Mouse (Mus musculus): ENCODE data around the gene Myof.

The Myof gene

GRCm38 (mm10) chr19:38003671-38004521 lies 39.5 kb downstream of the Myof start:
- DNase-seq (ENCODE audit: low read depth, low spot score), result no peak

- DNase-seq (ENCODE audit: low read depth, low spot score), result no peak
These were observed 40.6 kb downstream of the Myof start for GRCm38 (mm10) chr19:38002816-38003215.

- no peak for DNase-seq (ENCODE audit: low read depth, low spot score)
These were observed 42.4 kb downstream of the Myof start for GRCm38 (mm10) chr19:38000990-38001389.

DNA sequence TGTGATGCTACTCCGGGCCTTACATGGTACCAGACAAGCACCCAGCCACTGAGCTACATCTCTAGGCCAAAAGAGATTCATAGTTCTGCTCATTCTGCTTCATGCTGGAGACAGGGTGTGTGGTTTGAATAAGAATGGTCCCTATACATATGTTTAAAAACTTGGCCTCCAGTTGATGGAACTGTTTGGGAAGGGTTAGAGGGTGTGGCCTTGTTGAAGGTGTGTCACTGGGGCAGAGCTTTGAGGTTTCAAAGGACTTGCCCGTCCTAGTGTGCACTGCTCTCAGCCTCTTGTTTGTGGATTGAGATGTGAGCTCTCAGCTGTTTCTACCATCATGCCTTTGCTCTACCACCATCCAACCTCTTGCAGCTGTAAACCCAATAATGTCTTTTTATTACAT lies 43.4 kb downstream of the Myof start:
- DNase-seq (ENCODE audit: low read depth, low spot score), result no peak

DNA sequence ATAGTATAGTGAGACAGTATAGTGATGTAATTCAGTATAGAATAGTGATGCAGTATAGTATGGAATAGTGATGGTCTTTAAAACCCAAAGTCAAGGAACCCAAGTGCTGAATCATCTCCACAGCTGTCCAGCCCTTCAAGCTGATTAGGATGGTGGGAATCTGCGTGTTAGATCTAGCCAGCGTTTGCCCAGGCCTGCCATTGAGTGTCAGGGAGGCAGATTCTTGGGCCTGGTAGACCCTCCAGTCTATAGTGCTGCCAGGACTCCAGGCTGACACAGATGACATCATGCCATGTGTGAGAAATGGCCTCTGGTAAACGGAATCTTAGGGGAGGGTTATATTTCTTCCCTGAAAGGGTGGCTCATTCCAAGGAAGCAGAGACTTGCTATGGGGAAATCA lies 49.1 kb downstream of the Myof start:
- DNase-seq (ENCODE audit: low read depth, low spot score), result no peak

GRCm38 (mm10) chr19:37992184-37992554 lies 51.2 kb downstream of the Myof start:
- DNase-seq (ENCODE audit: low read depth, low spot score), result no peak

- peak; percentile 50 for DNase-seq (ENCODE audit: low read depth, low spot score)
These were observed 51.8 kb downstream of the Myof start for GRCm38 (mm10) chr19:37991399-37992183.

DNA sequence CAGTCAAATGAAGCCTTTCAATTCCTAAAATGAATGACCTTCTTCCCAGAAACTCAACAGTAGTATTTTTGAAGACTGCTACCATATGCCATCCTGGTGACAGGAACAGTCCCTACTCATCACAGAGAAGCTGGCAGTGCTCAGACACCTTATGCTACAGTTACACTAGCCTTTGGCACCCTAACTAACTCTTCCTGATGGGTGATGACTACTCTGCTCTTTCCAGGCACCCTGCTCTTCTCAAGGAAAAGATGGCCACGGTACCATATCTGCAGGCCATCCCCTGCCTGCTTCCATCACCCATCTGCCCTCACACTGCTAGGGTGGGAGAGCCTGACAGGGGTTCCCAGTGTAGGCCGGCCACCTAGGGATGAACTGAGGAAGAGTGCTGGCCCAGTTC lies 53.4 kb downstream of the Myof start:
- DNase-seq (ENCODE audit: low read depth, low spot score), result no peak

GRCm38 (mm10) chr19:37988156-37988555 lies 55.2 kb downstream of the Myof start:
- no peak for DNase-seq (ENCODE audit: low read depth, low spot score)

GRCm38 (mm10) chr19:37985730-37986129 lies 57.6 kb downstream of the Myof start:
- DNase-seq (ENCODE audit: low read depth, low spot score), result no peak

- no peak for DNase-seq (ENCODE audit: low read depth, low spot score)
These were observed 67.4 kb downstream of the Myof start for GRCm38 (mm10) chr19:37975951-37976350.

DNA sequence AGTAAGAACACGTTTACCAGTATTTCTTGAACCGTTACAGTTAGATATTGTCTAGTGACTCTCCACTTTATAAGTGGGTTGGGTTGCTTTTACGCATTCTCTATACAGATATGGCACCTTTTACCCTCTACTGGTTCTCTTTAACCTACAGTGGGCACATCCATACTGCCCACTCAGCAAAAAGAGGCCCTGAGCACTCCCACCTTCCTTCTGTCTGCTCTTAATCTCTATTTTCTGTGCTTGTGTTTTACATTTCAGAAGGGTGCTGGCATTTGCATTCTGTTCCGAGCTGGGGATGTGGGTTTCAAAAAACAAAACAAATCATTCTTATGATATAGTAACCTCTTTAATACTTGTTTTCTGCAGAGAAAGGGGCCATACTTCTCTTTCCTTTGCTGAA lies 72.8 kb downstream of the Myof start:
- DNase-seq (ENCODE audit: low read depth, low spot score), result no peak

DNA sequence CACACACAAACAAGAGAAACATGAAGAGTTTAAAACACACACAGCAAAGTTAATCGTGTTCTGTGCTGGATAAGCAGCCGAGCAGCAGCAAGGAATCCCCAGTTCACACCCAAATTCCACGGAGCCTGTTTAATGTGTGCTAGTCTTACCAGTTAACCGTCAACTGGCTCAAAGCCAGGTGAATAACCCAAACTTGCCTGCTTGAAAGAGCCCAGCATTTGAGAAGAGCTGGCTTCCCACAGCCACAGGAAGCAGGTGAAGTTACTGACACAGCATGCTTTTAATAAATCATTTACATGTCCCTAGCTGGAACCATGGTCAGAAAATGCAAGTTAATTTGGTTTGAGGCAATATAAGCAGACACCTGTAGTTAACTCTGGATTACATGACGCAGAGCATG lies 73.4 kb downstream of the Myof start:
- peak; percentile 69 for DNase-seq (ENCODE audit: low read depth, low spot score)

DNA sequence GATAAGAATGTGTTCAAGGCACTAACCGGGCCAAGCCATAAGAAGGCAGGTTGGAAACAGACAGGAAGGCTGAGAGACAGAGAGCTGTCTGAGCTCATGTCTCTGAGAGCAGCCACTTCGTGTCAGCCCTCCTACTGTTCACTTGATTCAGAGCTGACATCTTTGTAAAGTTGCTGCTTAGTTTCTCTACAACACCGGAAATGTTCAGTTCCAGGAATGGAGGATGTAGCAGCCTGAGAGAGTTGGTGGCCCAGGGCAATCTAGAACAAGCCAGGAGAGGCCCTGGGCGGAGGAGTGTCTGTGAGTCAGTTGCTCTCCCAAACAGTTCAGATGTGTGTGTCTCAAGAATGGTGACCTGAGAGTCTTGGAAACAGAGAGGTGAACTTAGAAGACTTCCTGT lies 77.5 kb downstream of the Myof start:
- DNase-seq (ENCODE audit: low read depth, low spot score), result no peak

- no peak for DNase-seq (ENCODE audit: low read depth, low spot score)
These were observed 80.0 kb downstream of the Myof start for GRCm38 (mm10) chr19:37963421-37963820.

DNA sequence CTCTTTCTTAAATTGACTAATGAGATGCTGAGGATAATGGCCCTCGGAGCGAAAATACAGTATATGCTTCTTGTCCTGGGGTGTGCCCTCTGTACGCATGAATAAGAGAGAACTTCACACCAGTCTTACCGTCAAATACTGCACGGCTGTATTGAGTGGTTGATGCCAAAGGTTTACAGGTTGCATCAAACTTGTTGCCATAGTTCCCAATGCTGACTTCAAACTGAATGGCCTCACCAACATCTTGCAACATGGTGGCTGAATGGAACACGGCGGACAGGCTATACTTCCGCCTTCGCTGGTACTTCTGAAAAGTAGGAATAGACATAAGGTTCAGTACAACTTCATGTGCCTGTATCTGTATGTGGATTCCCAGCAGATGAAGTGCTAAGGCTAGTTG lies 82.6 kb downstream of the Myof start:
- no peak for DNase-seq (ENCODE audit: low read depth, low spot score)

GRCm38 (mm10) chr19:37959543-37960215 lies 83.7 kb downstream of the Myof start:
- DNase-seq (ENCODE audit: low read depth, low spot score), result no peak

DNA sequence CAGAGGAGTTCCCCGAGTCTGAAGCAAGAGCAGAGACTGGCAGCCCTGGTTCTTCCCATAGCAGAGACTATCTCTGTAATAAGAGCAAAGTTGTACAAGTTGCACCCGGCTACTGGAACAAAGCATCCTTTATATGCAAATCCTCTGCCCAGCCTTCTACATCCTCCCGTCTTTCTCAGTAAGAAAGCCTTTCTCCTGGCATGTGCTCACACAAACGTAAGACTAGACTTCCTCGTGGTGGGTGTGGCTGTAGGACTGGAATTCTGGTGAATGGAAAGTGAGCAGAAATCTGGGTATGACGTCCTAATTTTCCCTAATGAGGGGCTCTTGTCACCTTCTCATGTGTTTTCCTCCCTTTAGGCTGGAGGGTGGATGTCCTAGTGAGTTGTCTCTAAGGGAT lies 84.3 kb downstream of the Myof start:
- DNase-seq (ENCODE audit: low read depth, low spot score), result no peak

- DNase-seq (ENCODE audit: low read depth, low spot score), result no peak
These were observed 86.1 kb downstream of the Myof start for GRCm38 (mm10) chr19:37957256-37957655.

DNA sequence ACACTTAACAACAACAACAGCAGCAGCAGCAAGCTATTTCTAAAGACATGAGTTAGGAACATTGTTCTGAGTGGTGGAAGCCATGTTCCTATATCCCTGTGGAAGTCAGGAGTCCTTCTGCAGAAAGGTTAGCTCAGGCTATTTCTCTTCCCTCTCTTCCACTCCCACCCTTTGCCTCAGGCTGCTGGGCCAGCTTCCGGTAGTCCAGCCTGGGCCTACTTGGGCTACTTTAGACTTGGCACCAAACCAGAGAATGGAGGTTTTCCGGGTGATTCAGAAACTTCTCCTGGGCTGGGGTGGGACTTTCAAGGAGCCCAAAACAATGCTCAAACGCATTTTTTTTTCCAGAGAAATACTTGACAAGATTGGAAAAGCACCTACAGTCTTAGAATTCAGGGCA lies 87.4 kb downstream of the Myof start:
- no peak for DNase-seq (ENCODE audit: low read depth, low spot score)

DNA sequence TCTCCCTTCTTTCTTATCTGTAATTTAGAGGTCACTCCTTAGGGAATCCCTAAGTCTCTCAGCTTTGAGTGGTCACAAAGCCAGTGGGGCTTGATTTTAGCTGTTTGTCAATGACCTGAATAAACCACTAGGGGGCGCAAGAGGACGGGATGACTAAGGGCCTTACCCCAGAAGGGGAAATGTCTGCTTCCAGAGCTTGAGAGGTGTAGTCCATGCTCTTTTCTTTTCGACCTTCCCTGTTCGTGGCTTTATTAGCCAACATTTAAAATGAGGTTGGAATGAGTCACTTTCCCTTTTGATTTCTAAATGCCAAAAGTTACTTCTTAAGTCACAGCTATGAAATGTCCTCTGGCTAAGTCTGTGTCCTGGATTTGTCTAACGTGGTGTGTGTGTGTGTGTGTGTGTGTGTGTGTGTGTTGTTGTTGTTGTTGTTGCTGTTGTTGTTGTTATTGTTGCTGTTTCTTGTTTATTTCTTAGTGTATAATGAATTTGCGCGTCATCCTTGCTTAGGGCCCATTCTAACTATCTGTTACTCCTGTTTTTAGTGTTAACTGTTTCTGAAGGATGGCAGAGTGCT lies 87.9 kb downstream of the Myof start:
- peak; percentile 77 for DNase-seq (ENCODE audit: low read depth, low spot score)

DNA sequence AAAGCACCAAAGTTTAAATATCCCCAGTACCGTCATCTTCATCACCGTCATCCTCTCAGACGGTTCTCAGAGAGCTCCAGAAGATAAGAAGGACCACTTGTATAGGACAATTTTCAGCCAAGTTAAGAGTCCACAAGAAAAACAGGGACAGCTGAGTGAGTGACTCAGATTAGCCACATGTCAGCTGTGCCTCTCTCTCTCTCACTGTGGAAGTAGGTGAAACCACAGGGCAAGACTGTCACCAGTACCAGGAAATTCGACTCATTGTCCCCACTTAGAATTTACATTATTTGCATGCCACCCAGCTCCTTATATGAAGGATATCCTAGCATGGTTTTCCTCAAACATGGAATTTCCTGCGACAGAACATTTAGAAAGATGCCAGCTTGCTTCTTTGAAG lies 88.6 kb downstream of the Myof start:
- no peak for DNase-seq (ENCODE audit: low read depth, low spot score)

Data from A20 (cell line).